Mouse (Mus musculus) embryonic facial prominence, embryonic 10.5 days (tissue): ENCODE results near the gene Dtnb. TPM values are rescaled to one million over a fixed set of nuclear protein-coding genes. Genes with fewer than 3 reads are reported as not detected.
A peak's percentile ranks its signal among the peaks of the same experiment; 100 is the strongest.

Experiments
- DNase-seq: peaks from one replicate; pipeline ENCODE4 v3.0.0-alpha.2; 2017; ENCODE audit warnings: low spot score
- H3K27ac ChIP-seq: fragments of 300-500 bp; sonication (generic); replicated peaks from 2 replicates; pipeline ENCODE4 v1.5.1; 2016; ENCODE audit warnings: mild to moderate bottlenecking
- H3K27me3 ChIP-seq: fragments of 300-500 bp; sonication (generic); replicated peaks from 2 replicates; pipeline ENCODE4 v1.6.1; 2016; ENCODE audit warnings: low read depth, mild to moderate bottlenecking; ENCODE audit not compliant: poor library complexity, severe bottlenecking
- H3K36me3 ChIP-seq: fragments of 300-500 bp; sonication (generic); replicated peaks from 2 replicates; pipeline ENCODE4 v1.6.1; 2016; ENCODE audit warnings: mild to moderate bottlenecking, moderate library complexity
- H3K4me1 ChIP-seq: fragments of 300-500 bp; sonication (generic); 2 replicates; pipeline ENCODE4 v1.6.1; 2016
- H3K4me3 ChIP-seq: fragments of 300-500 bp; sonication (generic); 2 replicates; pipeline ENCODE4 v1.5.1; 2016; ENCODE audit warnings: mild to moderate bottlenecking, moderate library complexity
- H3K9me3 ChIP-seq: fragments of 300-500 bp; sonication (generic); 2 replicates; pipeline ENCODE4 v1.6.1; 2016; ENCODE audit warnings: mild to moderate bottlenecking
- WGBS: fragments of 180-500 bp; shearing (Covaris S2); methylation state at CpG from one replicate; pipeline ENCODE4 v1.1.7; 2016; 5-methylcytosine and 5-hydroxymethylcytosine counted together
- polyA plus RNA-seq: library from polyadenylated mRNA; unstranded; fragments of >200 nt; fragmentation: Nextera tagmentation; extraction: Ambion mirVana; gene quantifications from 2 replicates; pipeline ENCODE4 v1.2.1, GENCODE M21; 2016

Gene Dtnb
- polyA plus RNA-seq, 1 experiment from 2014 or later, result 43.2 TPM

DNA sequence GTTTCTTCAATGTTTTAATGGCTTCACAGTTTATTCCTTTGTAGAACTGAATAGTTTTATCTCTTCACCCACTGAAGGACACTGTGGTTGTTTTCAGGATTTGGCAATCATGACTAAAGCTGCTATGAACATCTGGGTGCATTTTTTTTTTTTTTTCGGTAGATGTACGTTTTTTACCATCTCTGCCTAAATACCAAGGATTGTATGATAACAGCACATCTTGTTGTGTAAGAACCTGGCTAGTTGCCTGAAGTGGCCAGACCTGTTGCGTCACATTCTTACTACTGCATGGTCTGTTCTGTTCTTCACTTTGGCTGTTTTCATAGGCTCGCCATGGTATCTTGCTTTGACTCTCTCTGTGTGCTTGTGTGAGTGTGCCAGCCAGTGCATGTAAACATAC is 10.4 kb downstream of the Dtnb start:
- H3K4me3 ChIP-seq, result no peak overlapping the region
- DNase-seq, result no peak
- peaks cover 11% of the 10 kb centered on the region; the same call in 1 of the 2 replicates for H3K4me1 ChIP-seq
- peaks cover 7% of the 10 kb centered on the region; the same call in 1 of the 2 replicates for H3K36me3 ChIP-seq
- 93% methylated on average over 4 of the region's 4 CpGs for WGBS
- no peak overlapping the region for H3K27ac ChIP-seq
- H3K9me3 ChIP-seq, result no peaks in the 10 kb centered on the region
- H3K27me3 ChIP-seq, result no peaks in the 10 kb centered on the region

GRCm38 (mm10) chr12:3585525-3585924 is 13.3 kb downstream of the Dtnb start:
- H3K4me1 ChIP-seq, result peaks cover 11% of the 10 kb centered on the region; the same call in 1 of the 2 replicates
- H3K36me3 ChIP-seq, result peaks cover 20% of the 10 kb centered on the region
- DNase-seq, result no peak
- WGBS, result 79% methylated on average over 4 of the region's 4 CpGs
- H3K9me3 ChIP-seq, result no peaks in the 10 kb centered on the region
- no peak overlapping the region for H3K4me3 ChIP-seq
- H3K27me3 ChIP-seq, result no peaks in the 10 kb centered on the region
- H3K27ac ChIP-seq, result no peak overlapping the region

DNA sequence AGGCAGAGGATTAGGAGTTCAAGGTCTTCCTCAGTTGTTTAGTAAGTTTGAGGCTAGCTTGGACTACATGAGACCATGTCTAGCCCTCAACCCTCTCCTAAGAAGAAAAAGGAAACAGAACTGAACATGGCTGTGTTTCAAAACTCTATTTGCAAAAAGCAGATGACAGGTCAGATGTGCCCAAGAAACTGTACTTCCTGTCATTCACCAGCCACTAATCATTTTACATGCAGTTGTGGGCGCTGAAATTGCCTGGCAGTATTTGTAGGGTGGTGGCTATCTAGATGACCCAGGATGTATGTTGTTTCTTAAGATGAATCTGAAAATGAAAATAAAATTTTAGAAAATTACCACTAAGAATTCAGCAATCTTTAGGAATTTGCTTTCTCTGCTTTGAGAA is 14.8 kb downstream of the Dtnb start:
- WGBS, result 89% methylated on average over 1 of the region's 1 CpGs

GRCm38 (mm10) chr12:3590039-3590438 is 17.9 kb downstream of the Dtnb start:
- peaks cover 44% of the 10 kb centered on the region for H3K36me3 ChIP-seq
- no peaks in the 10 kb centered on the region for H3K27me3 ChIP-seq
- DNase-seq, result no peak
- H3K4me1 ChIP-seq, result peaks cover 7% of the 10 kb centered on the region; the same call in 1 of the 2 replicates
- WGBS, result 96% methylated on average over 9 of the region's 9 CpGs
- H3K27ac ChIP-seq, result no peak overlapping the region
- H3K9me3 ChIP-seq, result no peaks in the 10 kb centered on the region
- H3K4me3 ChIP-seq, result no peak overlapping the region

More for the DNA sequence above, 14.8 kb downstream of the Dtnb start:
- no peaks in the 10 kb centered on the region for H3K27me3 ChIP-seq
- no peak overlapping the region for H3K4me3 ChIP-seq
- no peak overlapping the region for H3K27ac ChIP-seq
- H3K4me1 ChIP-seq, result peaks cover 11% of the 10 kb centered on the region; the same call in 1 of the 2 replicates
- H3K36me3 ChIP-seq, result peaks cover 28% of the 10 kb centered on the region
- H3K9me3 ChIP-seq, result no peaks in the 10 kb centered on the region
- DNase-seq, result no peak

- Histone ChIP-seq H3K4me3 (no peak overlapping the region), H3K4me1 (no peaks in the 10 kb centered on the region), H3K27ac (no peak overlapping the region), H3K9me3 (no peaks in the 10 kb centered on the region), H3K36me3 (peaks cover 46% of the 10 kb centered on the region), H3K27me3 (no peaks in the 10 kb centered on the region)
- WGBS, result 80% methylated on average over 10 of the region's 10 CpGs
- DNase-seq, result no peak
Measured at GRCm38 (mm10) chr12:3591595-3591994, 19.4 kb downstream of the Dtnb start.

DNA sequence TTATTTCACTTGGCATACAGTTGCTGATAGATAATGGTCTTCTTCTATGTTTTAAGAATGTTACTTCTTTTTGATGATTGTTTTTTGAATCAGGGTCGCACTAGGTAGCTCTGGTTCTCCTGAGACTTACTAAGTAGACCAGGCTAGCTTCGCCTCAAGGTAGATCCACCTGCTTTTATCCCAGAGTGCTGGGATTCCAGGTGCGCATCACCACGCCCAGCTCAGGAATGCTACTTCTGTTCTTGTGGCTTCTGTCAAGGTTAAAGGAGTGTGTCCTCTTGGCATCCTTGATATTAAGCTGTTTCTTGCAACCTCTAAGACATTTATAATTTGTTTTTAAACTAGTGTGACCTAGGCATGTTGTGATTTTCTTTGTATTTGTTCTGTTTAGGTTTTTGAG is 30.6 kb downstream of the Dtnb start:
- peaks cover 22% of the 10 kb centered on the region for H3K36me3 ChIP-seq
- no peaks in the 10 kb centered on the region for H3K9me3 ChIP-seq
- WGBS, result 86% methylated on average over 4 of the region's 4 CpGs
- DNase-seq, result no peak
- no peak overlapping the region for H3K27ac ChIP-seq
- no peaks in the 10 kb centered on the region for H3K27me3 ChIP-seq
- H3K4me1 ChIP-seq, result no peaks in the 10 kb centered on the region
- no peak overlapping the region for H3K4me3 ChIP-seq

DNA sequence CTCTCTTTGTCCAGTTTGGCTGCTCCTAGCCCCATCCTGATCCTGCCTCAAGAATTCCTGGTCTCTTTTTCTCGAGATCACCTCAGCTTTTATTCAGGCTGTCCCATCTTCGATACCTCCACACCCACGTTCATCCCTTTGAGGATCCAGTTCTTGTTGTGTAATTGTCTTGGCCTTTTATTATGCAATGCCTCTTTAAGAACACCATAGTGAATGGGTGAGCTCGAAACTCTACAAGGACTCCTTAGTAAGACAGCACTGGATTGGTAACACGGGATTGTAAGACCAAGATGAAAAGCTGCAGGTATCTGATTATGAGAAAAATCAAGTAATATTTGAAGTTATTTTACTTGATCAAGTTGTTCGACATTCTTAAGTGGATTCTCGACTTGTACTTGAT is 34.0 kb downstream of the Dtnb start:
- Histone ChIP-seq H3K4me3 (no peak overlapping the region), H3K27me3 (no peaks in the 10 kb centered on the region)
- WGBS, result 88% methylated on average over 7 of the region's 7 CpGs

GRCm38 (mm10) chr12:3609747-3610146 is 37.6 kb downstream of the Dtnb start:
- H3K9me3 ChIP-seq, result no peaks in the 10 kb centered on the region
- H3K4me1 ChIP-seq, result peaks cover 15% of the 10 kb centered on the region
- H3K4me3 ChIP-seq, result no peak overlapping the region
- no peaks in the 10 kb centered on the region for H3K27me3 ChIP-seq
- peaks cover 6% of the 10 kb centered on the region for H3K36me3 ChIP-seq
- no peak overlapping the region for H3K27ac ChIP-seq
- DNase-seq, result no peak

More for the DNA sequence above, 34.0 kb downstream of the Dtnb start:
- no peak overlapping the region for H3K27ac ChIP-seq
- peaks cover 6% of the 10 kb centered on the region; the same call in 1 of the 2 replicates for H3K36me3 ChIP-seq
- H3K4me1 ChIP-seq, result peaks cover under 1% of the 10 kb centered on the region; the same call in 1 of the 2 replicates
- no peaks in the 10 kb centered on the region for H3K9me3 ChIP-seq
- DNase-seq, result no peak

DNA sequence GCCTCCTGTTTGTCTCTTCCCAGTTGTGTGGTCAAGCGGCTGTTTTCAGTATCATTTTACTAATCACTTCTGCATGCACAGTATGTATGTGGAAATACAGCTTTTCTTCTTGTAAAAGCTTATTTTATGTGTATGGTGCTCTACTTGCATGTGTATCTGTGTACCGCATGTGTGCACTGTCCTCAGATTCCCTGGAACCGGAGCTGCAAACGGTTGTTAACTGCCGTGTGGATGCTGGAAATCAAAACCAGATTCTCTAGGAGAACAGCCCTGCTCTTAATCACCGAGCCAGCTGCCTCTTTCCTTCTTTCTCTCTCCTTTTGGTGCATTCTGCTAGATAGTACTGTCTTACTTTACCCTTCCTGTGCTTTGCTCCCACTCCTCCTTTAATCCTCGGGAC is 39.7 kb downstream of the Dtnb start:
- 38% methylated on average over 7 of the region's 7 CpGs for WGBS
- Histone ChIP-seq H3K27me3 (no peaks in the 10 kb centered on the region), H3K36me3 (peaks cover 11% of the 10 kb centered on the region), H3K4me1 (peaks cover 15% of the 10 kb centered on the region), H3K27ac (no peak overlapping the region; the same call in 1 of the 2 replicates), H3K9me3 (no peaks in the 10 kb centered on the region), H3K4me3 (no peak overlapping the region)
- DNase-seq, result peak; percentile 51

DNA sequence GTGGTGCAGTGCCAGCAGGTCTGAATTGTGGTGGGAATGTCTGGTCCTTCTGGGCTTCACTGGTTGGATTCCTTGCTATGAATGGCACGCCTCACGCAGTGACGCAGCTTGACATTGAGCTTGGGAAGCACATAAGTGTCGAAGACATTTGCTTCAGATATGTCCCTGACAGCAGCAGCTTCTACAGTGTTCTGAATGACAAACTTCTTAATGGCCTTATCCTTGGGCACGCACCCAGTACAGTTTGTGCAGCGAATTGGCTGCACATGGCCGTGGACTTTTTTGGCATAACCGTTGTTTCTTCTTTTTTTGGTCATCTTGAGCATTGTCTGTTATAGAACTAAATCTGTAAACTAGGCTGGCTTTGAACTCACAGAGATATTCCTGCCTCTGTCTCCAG is 42.9 kb downstream of the Dtnb start:
- Histone ChIP-seq H3K9me3 (no peaks in the 10 kb centered on the region), H3K4me1 (peaks cover 15% of the 10 kb centered on the region), H3K36me3 (peaks cover 8% of the 10 kb centered on the region), H3K27ac (no peak overlapping the region), H3K4me3 (no peak overlapping the region), H3K27me3 (no peaks in the 10 kb centered on the region)
- WGBS, result 96% methylated on average over 8 of the region's 8 CpGs
- DNase-seq, result no peak

GRCm38 (mm10) chr12:3618144-3619020 is 46.2 kb downstream of the Dtnb start:
- Histone ChIP-seq H3K27ac (no peak overlapping the region), H3K4me1 (no peaks in the 10 kb centered on the region), H3K9me3 (no peaks in the 10 kb centered on the region), H3K4me3 (no peak overlapping the region), H3K36me3 (peaks cover 8% of the 10 kb centered on the region; the same call in 1 of the 2 replicates), H3K27me3 (no peaks in the 10 kb centered on the region)
- WGBS, result 92% methylated on average over 7 of the region's 7 CpGs
- no peak for DNase-seq

- 96% methylated on average over 3 of the region's 3 CpGs for WGBS
- H3K27ac ChIP-seq, result no peak overlapping the region
- no peaks in the 10 kb centered on the region for H3K4me1 ChIP-seq
- no peaks in the 10 kb centered on the region for H3K9me3 ChIP-seq
- H3K27me3 ChIP-seq, result no peaks in the 10 kb centered on the region
- peaks cover 8% of the 10 kb centered on the region; the same call in 1 of the 2 replicates for H3K36me3 ChIP-seq
- no peak overlapping the region for H3K4me3 ChIP-seq
- DNase-seq, result no peak
Measured at GRCm38 (mm10) chr12:3619021-3619367, 46.8 kb downstream of the Dtnb start.

GRCm38 (mm10) chr12:3626880-3627279 is 54.7 kb downstream of the Dtnb start:
- no peak for DNase-seq
- Histone ChIP-seq H3K27me3 (no peaks in the 10 kb centered on the region), H3K36me3 (peaks cover 4% of the 10 kb centered on the region; the same call in 1 of the 2 replicates), H3K4me1 (no peaks in the 10 kb centered on the region), H3K9me3 (no peaks in the 10 kb centered on the region), H3K4me3 (no peak overlapping the region), H3K27ac (no peak overlapping the region)
- WGBS, result 90% methylated on average over 4 of the region's 4 CpGs
